Mouse (Mus musculus): Measurements from ENCODE around the gene Olfr97. TPM values are rescaled to one million over a fixed set of nuclear protein-coding genes. Genes with fewer than 3 reads are reported as not detected.
"Not testable (repeated sequence)": the region's sequence is repeated elsewhere in the genome, so short reads cannot be mapped to it uniquely, and the experiment has no call there.

The Olfr97 gene
- not detected for total RNA-seq (2021)

GRCm38 (mm10) chr17:37237230-37237629 is at the start of gene Olfr97:
Gene Olfr97, minus strand, starts transcription at chr17:37237330.
- DNase-seq; intact Hi-C loops (cut with DNase I): not testable (repeated sequence)

- no peak for DNase-seq
- intact Hi-C loops (cut with DNase I) = no loop called here
Observed at GRCm38 (mm10) chr17:37283360-37283759, 46.2 kb upstream of the Olfr97 start, which contains the start of gene Olfr99. Gene Olfr99, minus strand, starts transcription at chr17:37283460.

GRCm38 (mm10) chr17:37280331-37280730 is 43.2 kb upstream of the Olfr97 start:
- intact Hi-C loops (cut with DNase I) = no loop called here
- DNase-seq = no peak

GRCm38 (mm10) chr17:37276573-37276972 is 39.4 kb upstream of the Olfr97 start:
- DNase-seq = no peak
- intact Hi-C loops (cut with DNase I) = no loop called here

GRCm38 (mm10) chr17:37275626-37276248 is 38.6 kb upstream of the Olfr97 start:
- intact Hi-C loops (cut with DNase I) = no loop called here
- no peak for DNase-seq

- intact Hi-C loops (cut with DNase I) = no loop called here
- no peak for DNase-seq
Observed at GRCm38 (mm10) chr17:37270702-37271092, 33.6 kb upstream of the Olfr97 start.

- peak; percentile 77 for DNase-seq
- intact Hi-C loops (cut with DNase I) = no loop called here
Observed at GRCm38 (mm10) chr17:37270058-37270701, 33.0 kb upstream of the Olfr97 start, which contains the start of gene H2-M3. Gene H2-M3, plus strand, starts transcription at chr17:37270220.

GRCm38 (mm10) chr17:37263626-37264025 is 26.5 kb upstream of the Olfr97 start, which contains the start of gene Olfr98:
Gene Olfr98, minus strand, starts transcription at chr17:37263749.
- no peak for DNase-seq
- intact Hi-C loops (cut with DNase I) = no loop called here

- intact Hi-C loops (cut with DNase I) = no loop called here
- peak; percentile 3 for DNase-seq
Observed at GRCm38 (mm10) chr17:37250544-37250943, 13.4 kb upstream of the Olfr97 start.

GRCm38 (mm10) chr17:37249460-37249859 is 12.3 kb upstream of the Olfr97 start:
- no peak for DNase-seq
- intact Hi-C loops (cut with DNase I) = no loop called here

GRCm38 (mm10) chr17:37246715-37247114 is 9.6 kb upstream of the Olfr97 start:
- intact Hi-C loops (cut with DNase I) = no loop called here
- peak; percentile 10 for DNase-seq

GRCm38 (mm10) chr17:37242198-37242597 is 5.1 kb upstream of the Olfr97 start:
- intact Hi-C loops (cut with DNase I) = no loop called here
- DNase-seq = no peak

- intact Hi-C loops (cut with DNase I) = no loop called here
- no peak for DNase-seq
Observed at GRCm38 (mm10) chr17:37221879-37222278, 15.3 kb downstream of the Olfr97 start.

GRCm38 (mm10) chr17:37219846-37220245 is 17.3 kb downstream of the Olfr97 start, which contains the start of gene Olfr96:
Gene Olfr96, plus strand, starts transcription at chr17:37220146.
- no peak for DNase-seq
- intact Hi-C loops (cut with DNase I) = no loop called here

- no peak for DNase-seq
- intact Hi-C loops (cut with DNase I) = no loop called here
Observed at GRCm38 (mm10) chr17:37218486-37218885, 18.6 kb downstream of the Olfr97 start.

- no peak for DNase-seq
- intact Hi-C loops (cut with DNase I) = no loop called here
Observed at GRCm38 (mm10) chr17:37213018-37213417, 24.1 kb downstream of the Olfr97 start, which contains the start of gene Olfr95. Gene Olfr95, minus strand, starts transcription at chr17:37213118.

- peak; percentile 17 for DNase-seq
- intact Hi-C loops (cut with DNase I) = no loop called here
Observed at GRCm38 (mm10) chr17:37210884-37211768, 26.0 kb downstream of the Olfr97 start.

GRCm38 (mm10) chr17:37203917-37204236 is 33.3 kb downstream of the Olfr97 start:
- DNase-seq = no peak
- intact Hi-C loops (cut with DNase I) = loop anchor here (2.0 to 5.0 kb wide), 2 partner anchors 121 to 312 kb away; partner anchors contain the start of gene Trim40

GRCm38 (mm10) chr17:37203206-37203916 is 33.8 kb downstream of the Olfr97 start:
- peak; percentile 80 for DNase-seq
- intact Hi-C loops (cut with DNase I) = loop anchor here (2.0 to 5.0 kb wide), 2 partner anchors 121 to 311 kb away; partner anchors contain the start of gene Trim40

GRCm38 (mm10) chr17:37200894-37201293 is 36.2 kb downstream of the Olfr97 start, which contains the start of gene Olfr94:
Gene Olfr94, minus strand, starts transcription at chr17:37200994.
- no peak for DNase-seq
- intact Hi-C loops (cut with DNase I) = loop anchor here (5.0 kb wide), 1 partner anchor 309 kb away; the partner anchor contains the start of gene Trim40

Data from left cerebral cortex, postnatal 4 days (tissue).